Mouse (Mus musculus) brain, embryonic 14.5 days (tissue): Measurements from ENCODE around the gene Acer1. TPM values are rescaled to one million over a fixed set of nuclear protein-coding genes. Genes with fewer than 3 reads are reported as not detected.
A peak's percentile ranks its signal among the peaks of the same experiment; 100 is the strongest.

Source experiments
- DNase-seq: peaks from one replicate; pipeline ENCODE4 v3.0.0-alpha.2; 2011; ENCODE audit warnings: low read depth
- CTCF ChIP-seq: fragments of 200-500 bp; IDR thresholded peaks from 2 replicates; pipeline ENCODE4 v1.5.1; 2012; ENCODE audit warnings: inconsistent platforms, mild to moderate bottlenecking, moderate library complexity, borderline replicate concordance; ENCODE audit not compliant: insufficient read depth, insufficient read length; ENCODE audit errors: extremely low read depth
- POLR2A ChIP-seq: fragments of 200-500 bp; IDR thresholded peaks from 2 replicates; pipeline ENCODE4 v1.6.1; 2012; ENCODE audit warnings: mild to moderate bottlenecking, inconsistent platforms, borderline replicate concordance; ENCODE audit not compliant: poor library complexity, insufficient read depth, insufficient read length, severe bottlenecking; ENCODE audit errors: extremely low read depth
- polyA plus RNA-seq: library from polyadenylated mRNA; depleted of rRNA; stranded (reverse); fragments of >200 nt; gene quantifications from 2 replicates; pipeline ENCODE4 v1.2.3, GENCODE M21; 2012; rRNA removed

Gene Acer1
- 0.18 TPM in 1 of 2 replicates, not detected in the other for polyA plus RNA-seq

DNA sequence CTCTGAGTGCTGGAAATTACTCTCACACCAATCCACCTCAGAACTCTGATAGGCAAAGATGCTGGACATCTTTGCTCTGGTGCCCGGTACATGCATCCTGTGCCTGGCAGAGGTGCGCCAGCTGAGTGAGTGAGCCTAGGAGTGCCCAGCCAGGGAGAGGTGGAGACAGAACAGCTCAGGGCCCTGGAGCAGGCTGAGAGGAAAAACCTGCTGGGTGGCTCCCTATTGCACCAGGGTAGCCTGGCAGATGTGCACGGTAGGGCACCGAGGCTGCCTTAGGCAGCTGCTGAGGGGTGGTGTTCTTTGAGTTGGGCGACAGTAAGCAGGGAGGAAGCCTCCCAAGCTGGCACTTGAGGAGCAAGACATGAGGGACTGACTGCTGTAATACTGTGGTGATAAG lies at the start of gene Acer1:
TSS of gene Acer1 (minus strand) at position 114 of the 400 bp plus-strand sequence.
- DNase-seq: no peak
- TF ChIP-seq CTCF: no peak
- no peak for TF ChIP-seq POLR2A

DNA sequence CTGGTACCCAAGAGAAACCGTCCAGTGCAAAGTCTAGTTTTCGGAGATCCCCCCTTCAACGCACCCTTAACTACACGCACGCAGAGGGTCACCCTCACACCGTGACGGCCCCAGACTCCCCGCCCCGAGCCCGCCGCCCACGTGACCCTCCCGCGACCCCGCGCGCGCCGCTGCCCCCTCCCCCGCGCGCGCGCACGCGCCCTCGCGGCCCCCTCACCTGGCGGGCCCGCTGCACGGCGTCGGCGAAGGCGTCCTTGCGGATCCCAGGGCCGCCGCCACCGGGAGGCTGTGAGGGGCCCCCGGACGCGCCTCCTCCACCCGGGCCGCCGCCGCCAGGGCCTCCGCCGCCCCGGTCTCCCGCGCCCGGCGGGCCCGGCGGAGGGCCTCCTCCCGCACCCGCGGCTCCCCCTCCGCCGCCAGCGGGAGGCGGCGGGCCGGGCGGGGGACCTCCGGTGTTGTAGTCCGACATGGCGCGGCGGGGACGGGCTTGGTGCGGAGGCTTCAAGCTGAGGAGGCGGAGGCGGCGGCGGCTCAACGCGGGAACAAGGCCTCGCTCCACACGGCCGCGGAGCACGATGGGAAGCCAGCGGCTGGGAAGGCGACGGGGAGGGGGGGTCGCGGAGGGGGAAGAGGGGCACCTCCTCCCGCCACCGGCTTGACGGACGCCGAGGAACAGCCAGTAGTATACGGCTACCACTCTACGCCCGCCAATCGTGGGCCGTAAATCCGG lies 49.2 kb upstream of the Acer1 start, which contains the start of gene Khsrp:
TSS of gene Khsrp (minus strand) at position 592 of the 730 bp plus-strand sequence.
- TF ChIP-seq CTCF: no peak
- TF ChIP-seq POLR2A: peak; percentile 84
- peak; percentile 51 for DNase-seq

DNA sequence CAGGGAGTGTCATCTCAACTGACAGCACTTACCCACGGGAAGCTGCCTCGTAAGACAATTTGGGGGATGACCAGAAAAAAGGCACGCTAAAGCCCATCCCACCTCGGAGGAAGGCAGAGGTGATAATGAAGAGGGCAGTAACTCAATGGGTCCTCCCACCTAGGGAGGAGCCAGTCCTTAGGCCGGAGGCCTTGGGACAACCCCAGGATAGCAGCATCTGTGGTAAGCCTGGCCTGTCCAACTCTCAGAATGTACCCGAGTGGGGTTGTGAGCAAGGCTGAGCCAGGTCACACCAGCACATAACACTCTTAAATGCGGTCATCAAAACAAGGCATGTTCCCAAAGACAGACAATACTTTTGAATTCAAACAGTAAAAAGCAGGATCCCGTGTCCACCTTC lies 47.8 kb upstream of the Acer1 start:
- TF ChIP-seq CTCF (no peak), POLR2A (no peak)
- no peak for DNase-seq

DNA sequence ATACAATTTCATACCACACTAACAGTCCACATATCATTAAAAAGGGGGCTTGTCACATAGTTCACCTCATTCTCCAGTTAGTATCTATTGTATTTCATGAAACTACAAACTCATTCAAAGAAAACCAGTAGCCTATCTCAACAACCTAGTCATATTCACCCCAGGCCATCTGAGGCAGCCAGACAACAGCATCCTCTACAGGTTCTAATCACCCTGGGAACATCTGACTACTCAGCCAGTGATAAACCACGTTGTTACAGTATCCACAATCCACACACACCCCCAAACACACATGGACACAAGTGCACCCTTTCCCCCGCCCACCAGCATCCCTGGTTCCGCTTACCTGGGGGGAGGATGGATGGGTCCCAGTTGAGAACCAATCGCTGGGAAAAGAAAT lies 45.5 kb upstream of the Acer1 start:
- TF ChIP-seq POLR2A (no peak), CTCF (no peak)

DNA sequence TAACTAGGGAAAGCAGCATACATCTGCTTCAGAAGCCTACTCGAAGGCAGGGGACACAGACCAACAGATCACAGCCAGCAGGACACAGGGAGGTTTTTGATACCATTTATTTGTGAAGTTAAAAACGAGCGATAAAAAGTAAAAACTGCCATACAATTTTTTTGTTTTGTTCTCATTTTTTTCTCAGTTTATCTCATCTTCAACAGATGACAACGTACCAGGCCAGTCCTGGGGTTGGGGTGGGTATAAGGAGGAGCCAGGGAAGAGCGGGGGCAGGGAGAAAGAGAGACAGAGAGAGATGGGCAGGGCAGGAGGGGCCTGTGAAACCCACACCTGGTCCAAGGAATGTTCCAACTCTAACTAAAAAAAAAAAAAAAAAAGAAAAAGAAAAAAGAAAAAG lies 39.0 kb upstream of the Acer1 start:
- TF ChIP-seq POLR2A (no peak), CTCF (no peak)
- DNase-seq: no peak

More for the DNA sequence above, 45.5 kb upstream of the Acer1 start:
- no peak for DNase-seq

DNA sequence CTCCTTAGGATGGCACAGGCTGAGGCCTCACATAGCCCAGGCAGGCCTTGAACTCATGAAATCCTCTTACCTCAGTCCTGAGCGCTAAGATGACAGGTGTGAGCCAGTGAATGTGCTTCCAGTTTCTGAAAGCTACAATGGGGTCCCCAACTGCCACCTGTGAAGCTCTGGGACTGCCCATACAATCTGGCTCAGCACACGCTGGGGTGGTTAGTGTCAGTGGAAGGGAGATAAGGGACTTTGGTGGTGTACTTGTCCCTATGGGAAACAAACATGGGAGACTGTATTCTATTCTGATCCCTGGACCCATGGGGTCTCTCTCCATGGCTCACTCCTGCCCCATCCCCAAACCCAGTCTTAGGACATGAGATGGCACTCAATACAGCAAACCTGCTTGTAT lies 37.8 kb upstream of the Acer1 start:
- no peak for DNase-seq
- TF ChIP-seq POLR2A (no peak), CTCF (no peak)

DNA sequence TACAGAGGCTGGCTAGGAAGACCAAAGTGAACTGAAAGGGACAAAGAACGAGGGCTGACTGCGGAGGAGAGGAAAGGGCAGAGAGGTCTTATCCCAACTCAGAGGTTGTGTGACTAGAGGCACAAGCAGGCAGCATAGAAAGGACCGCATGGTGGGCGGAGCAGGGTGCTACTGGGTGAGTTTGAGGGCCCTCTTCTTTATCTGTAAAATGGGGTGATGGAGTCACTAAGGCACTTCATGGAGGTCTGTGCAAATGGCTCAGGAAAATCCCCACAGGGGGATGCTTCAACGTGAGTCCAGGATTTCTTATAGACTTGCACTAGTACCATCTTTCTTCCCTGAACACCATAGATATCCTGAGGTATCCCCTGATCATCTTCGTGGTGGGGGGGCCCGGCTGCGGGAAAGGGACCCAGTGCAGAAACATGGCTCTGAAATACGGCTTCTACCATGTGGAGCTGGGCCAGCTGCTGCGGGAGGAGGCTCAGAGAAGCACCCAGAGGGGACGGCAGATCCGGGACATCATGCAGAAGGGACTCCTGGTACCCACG lies 30.4 kb upstream of the Acer1 start:
- TF ChIP-seq POLR2A (no peak), CTCF (no peak)
- DNase-seq: no peak

DNA sequence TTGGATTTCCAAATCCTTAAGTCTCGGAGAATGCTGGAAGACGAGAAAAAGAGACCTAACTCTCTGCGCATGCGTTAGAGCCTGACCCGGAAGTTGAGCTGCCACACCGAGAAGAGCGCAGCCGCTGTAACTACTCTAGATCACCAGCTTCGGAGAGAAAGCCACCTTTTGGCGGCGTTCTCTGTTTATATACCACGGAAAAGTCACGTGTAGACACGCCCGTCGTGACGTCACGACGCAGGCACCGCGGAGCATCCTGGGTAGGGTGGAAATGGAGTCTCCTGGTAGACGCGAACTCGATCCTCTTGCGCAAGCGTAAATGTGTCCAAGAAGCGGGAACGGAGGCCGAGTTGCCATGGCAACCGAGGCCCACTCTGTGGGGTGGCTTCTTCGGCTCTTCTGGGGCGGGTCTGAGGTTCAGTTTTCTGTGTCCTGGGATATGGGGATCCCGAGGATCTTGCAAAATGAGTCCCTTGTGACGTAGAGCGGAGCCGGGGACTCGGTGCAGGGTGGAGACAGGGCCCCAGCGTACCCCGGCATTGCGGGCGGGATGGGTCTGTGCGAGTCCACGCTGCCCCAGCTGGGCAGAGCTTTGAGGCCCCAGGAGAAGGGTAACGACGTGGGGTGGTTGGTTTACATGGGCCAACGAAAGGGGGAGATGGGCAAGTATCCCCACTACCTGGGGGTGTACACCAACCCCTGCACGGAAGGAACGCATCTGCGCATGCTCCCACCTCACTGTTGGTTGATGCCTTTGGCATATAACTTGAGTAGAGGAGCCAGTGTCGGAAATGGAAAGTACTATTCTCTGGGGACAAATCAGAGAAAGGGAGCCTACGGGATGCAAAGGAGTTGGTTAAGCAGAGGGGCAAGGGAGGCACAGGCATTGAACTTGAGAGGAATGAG lies 29.6 kb upstream of the Acer1 start, which contains the start of the genes Gtf2f1 and Gm17949:
TSS of gene Gtf2f1 (minus strand) at position 53 of the 906 bp plus-strand sequence.
TSS of gene Gm17949 (plus strand) at position 234 of the 906 bp plus-strand sequence.
- no peak for TF ChIP-seq CTCF
- peak; percentile 88; the same call in 1 of the 2 replicates for TF ChIP-seq POLR2A
- peak; percentile 100 for DNase-seq

DNA sequence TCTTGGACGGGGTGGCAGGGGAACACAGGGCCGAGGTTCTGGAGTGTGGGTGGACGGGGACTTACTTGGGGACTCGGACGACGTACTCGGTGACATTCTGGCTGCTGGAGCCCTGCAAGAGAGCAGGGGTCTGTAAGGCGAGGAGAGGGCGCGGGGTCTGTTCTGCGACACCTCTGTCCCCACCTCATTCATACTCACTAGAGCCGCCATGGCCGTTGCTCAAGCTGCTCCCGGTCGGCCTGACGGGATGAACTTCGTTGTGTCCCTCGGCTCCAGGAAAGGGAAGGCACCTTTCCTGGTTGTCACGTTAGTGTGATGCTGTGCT lies 28.9 kb upstream of the Acer1 start:
- TF ChIP-seq POLR2A: no peak
- no peak for TF ChIP-seq CTCF
- no peak for DNase-seq

DNA sequence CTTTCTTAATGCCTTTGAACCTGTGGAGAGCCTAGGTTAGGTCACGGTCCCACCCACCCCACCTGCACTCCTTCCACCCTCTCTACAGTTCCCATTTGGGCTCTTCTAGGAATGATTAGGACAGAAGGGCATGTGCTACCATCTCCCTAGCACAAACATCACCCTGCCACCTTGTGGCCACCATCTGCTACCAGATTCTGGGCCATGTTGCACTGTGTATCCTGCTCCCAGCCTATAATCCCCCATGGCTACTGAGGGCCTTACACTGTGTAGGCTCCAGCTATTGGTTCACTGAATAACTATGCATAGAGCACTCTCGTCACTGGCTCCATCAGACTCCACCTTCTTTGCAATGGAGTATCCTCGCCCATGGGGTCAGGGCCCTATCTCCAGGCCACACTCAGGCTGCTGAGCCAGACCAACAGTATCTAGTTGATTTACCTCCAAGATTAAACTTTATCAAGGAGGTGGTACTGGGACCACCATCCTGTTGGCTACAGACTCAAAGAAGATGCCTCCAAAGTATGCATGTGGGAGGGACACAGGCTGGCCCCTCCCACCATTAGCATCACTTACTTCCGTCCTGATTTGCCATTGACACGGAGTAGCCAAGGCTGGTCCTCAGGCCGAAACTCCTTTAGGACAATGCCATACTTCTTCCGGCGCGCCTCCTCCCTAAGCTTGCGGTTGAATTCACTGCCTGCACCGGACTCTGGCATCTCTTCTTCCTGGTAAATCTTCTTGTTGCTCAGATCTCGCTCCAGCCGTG lies 25.4 kb upstream of the Acer1 start:
- no peak for DNase-seq

More for the DNA sequence above, 25.4 kb upstream of the Acer1 start:
- TF ChIP-seq CTCF (peak; percentile 26; the same call in 1 of the 2 replicates), POLR2A (no peak)
